Mouse (Mus musculus): ENCODE data around the gene Coro2b. TPM values are rescaled to one million over a fixed set of nuclear protein-coding genes. Genes with fewer than 3 reads are reported as not detected.

Gene Coro2b
- total and polyA plus RNA-seq, 2 experiments from 2014 or later = 24.7 to 47.2 TPM

DNA sequence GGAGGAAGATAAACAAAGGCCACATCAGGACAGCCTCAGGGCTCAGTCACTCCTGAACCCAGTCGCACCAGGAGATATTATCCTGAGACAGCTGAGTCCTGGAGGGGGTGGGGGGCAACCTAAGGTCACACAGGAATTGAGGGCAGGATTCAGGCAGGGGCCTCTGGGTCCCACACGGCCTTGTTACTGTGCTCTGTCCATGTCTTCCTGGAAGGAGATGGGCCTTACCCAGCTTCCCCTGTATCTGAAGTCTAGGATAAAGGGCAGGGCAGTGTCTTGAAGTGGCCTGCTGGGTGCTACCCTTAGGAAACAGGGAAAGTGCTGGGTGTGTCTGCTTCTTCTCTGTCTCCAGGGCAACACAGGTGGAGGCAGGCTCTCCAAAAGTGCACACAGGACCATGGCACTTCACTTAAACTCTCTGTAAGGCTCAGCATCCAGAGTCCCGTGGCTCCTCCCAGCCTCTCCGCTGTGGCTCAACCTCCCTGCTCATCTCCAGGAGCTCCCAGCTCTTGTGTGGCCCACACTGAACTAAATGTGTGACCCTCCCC, 12.0 kb downstream of the Coro2b start:
- Histone ChIP-seq H3K9ac (replicated peaks; ENCODE audit: low read length) (no peak overlapping the region), H3K4me1 (ENCODE audit: insufficient read depth, low read length) (peaks cover 60% of the 10 kb centered on the region), H3K27ac (peak overlapping the region; percentile 74; the same call in 1 of the 2 replicates), H3K36me3 (ENCODE audit: insufficient read depth, low read length) (no peaks in the 10 kb centered on the region), H3K4me3 (ENCODE audit: low read length) (no peak overlapping the region), H3K4me2 (ENCODE audit: low read depth, low read length) (no peak overlapping the region), H3K27me3 (ENCODE audit: insufficient read depth, low read length) (no peaks in the 10 kb centered on the region), H3K9me3 (ENCODE audit: low read length) (no peaks in the 10 kb centered on the region)
- TF ChIP-seq CTCF (IDR thresholded peaks at IDR 0.05; ENCODE audit: low read depth) = no peak
- WGBS = 48% methylated on average over 4 of the region's 4 CpGs
- no peak for DNase-seq (ENCODE audit: low spot score)
- no peak for ATAC-seq

DNA sequence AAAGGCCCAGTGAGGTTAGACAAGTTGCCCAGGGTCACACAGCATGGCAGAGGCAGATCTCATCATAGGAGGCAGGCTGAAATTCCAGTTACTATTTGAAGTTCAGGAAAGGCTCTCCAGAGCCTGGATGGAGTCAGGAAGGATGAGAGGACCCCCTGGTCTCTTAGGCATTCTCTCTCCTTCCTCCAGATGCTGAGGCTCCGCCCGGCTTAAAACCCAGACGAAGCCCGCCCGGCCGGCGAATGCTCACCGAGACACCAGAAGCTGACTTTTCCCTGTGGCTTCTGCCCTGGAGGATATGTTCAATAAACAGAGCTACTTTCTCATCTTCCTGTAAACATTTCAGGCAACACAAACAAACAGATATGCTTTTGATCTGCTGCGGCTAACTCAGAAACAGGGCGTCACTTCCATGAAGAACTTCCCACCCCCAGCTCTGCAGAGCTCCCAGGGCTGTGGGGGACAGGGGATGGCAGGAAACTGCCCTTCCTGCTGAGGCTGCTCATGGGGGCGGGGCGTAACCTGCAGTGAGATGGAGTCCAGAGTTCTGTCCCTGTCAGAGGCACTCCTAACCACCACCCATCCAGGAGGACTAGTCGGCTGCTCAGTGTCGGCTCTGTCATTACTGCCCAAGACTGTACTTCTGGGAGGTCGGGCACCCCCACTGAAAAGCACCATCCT, 13.9 kb downstream of the Coro2b start:
- H3K36me3 ChIP-seq (ENCODE audit: insufficient read depth, low read length) = no peaks in the 10 kb centered on the region
- H3K4me2 ChIP-seq (ENCODE audit: low read depth, low read length) = no peak overlapping the region
- TF ChIP-seq CTCF (IDR thresholded peaks at IDR 0.05; ENCODE audit: low read depth) = no peak
- H3K27ac ChIP-seq = peak overlapping the region; percentile 59
- ATAC-seq (no peak), DNase-seq (ENCODE audit: low spot score) (no peak)
- 39% methylated on average over 15 of the region's 15 CpGs for WGBS
- H3K9ac ChIP-seq (replicated peaks; ENCODE audit: low read length) = no peak overlapping the region
- no peak overlapping the region for H3K4me3 ChIP-seq (ENCODE audit: low read length)
- H3K4me1 ChIP-seq (ENCODE audit: insufficient read depth, low read length) = peaks cover 72% of the 10 kb centered on the region
- H3K27me3 ChIP-seq (ENCODE audit: insufficient read depth, low read length) = no peaks in the 10 kb centered on the region
- no peaks in the 10 kb centered on the region for H3K9me3 ChIP-seq (ENCODE audit: low read length)

DNA sequence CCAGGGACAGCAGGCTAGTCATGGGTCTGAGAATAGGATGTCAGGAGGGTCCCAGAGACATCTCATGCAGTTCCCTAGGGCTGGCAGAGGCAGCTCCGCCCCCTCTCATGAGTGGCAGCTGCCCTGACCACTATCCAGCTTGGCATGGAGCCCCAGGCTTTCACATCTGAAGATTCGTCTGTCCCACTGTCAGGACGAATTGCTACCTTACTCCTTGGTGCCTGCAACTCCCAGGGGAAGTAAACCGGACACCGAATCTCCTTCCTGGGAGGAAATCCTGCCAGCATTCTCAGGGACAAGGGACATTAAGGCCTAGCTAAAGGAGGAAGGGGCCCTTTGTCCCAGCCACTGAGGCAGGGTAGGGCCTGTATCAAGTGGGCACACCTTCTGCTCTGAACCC, 14.6 kb downstream of the Coro2b start:
- H3K9ac ChIP-seq (replicated peaks; ENCODE audit: low read length) = no peak overlapping the region
- H3K27ac ChIP-seq = peak overlapping the region; percentile 70
- H3K4me3 ChIP-seq (ENCODE audit: low read length) = no peak overlapping the region
- 35% methylated on average over 5 of the region's 5 CpGs for WGBS
- DNase-seq (ENCODE audit: low spot score) (peak; percentile 53), ATAC-seq (no peak)
- H3K4me1 ChIP-seq (ENCODE audit: insufficient read depth, low read length) = peaks cover 68% of the 10 kb centered on the region
- no peak overlapping the region for H3K4me2 ChIP-seq (ENCODE audit: low read depth, low read length)
- no peak for TF ChIP-seq CTCF (IDR thresholded peaks at IDR 0.05; ENCODE audit: low read depth)
- no peaks in the 10 kb centered on the region for H3K36me3 ChIP-seq (ENCODE audit: insufficient read depth, low read length)
- H3K9me3 ChIP-seq (ENCODE audit: low read length) = no peaks in the 10 kb centered on the region
- no peaks in the 10 kb centered on the region for H3K27me3 ChIP-seq (ENCODE audit: insufficient read depth, low read length)

DNA sequence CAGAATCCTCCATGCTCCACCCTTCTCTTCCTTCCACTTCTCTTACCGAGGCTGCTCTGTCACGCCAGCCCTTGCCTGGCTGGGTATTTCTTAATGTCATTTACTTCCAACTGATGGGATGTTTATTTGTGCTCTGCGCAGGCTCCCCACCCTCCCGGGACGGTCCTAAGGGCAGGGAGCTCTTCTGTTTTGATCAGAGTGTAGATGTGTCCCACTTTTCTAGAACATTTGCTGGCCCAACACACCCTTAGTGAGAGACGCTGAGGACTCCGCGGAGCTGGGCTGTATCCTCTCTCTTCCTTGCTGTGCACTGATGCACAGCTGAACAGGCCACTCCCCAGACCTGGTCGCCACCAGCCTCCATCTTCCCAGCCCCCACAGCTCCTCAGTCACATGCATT, 15.3 kb downstream of the Coro2b start:
- ATAC-seq (no peak; the same call in 1 of the 2 replicates), DNase-seq (ENCODE audit: low spot score) (no peak)
- 45% methylated on average over 9 of the region's 9 CpGs for WGBS
- Histone ChIP-seq H3K4me3 (ENCODE audit: low read length) (no peak overlapping the region), H3K36me3 (ENCODE audit: insufficient read depth, low read length) (no peaks in the 10 kb centered on the region), H3K4me2 (ENCODE audit: low read depth, low read length) (0 out of 2 replicates have a peak overlapping the region, but pooled peaks have one; percentile 2), H3K9ac (replicated peaks; ENCODE audit: low read length) (no peak overlapping the region; the same call in 1 of the 2 replicates), H3K27me3 (ENCODE audit: insufficient read depth, low read length) (no peaks in the 10 kb centered on the region), H3K4me1 (ENCODE audit: insufficient read depth, low read length) (peaks cover 66% of the 10 kb centered on the region), H3K9me3 (ENCODE audit: low read length) (no peaks in the 10 kb centered on the region), H3K27ac (peak overlapping the region; percentile 70)
- TF ChIP-seq CTCF (IDR thresholded peaks at IDR 0.05; ENCODE audit: low read depth) = no peak

DNA sequence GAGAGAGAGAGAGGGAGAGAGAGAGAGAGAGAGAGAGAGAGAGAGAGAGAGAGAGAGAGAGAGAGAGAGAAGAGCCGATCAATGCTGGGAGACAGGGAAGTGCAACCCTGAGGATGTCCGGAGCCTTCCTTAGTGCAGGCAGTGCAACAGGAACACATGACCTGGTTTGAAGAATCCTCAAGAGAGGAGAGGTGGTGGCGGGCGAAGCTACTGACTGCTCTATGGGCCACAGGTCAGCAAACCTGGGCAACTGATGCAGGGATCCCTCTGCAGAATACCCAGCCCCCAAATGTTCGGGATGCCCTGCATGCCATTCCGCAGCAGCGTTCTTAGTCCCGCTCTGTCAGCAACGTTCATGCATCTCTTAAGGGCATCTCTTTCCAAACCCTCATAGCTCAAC, 15.9 kb downstream of the Coro2b start:
- DNase-seq (ENCODE audit: low spot score) (no peak), ATAC-seq (no peak)
- TF ChIP-seq CTCF (IDR thresholded peaks at IDR 0.05; ENCODE audit: low read depth) = no peak
- 43% methylated on average over 9 of the region's 9 CpGs for WGBS
- Histone ChIP-seq H3K4me1 (ENCODE audit: insufficient read depth, low read length) (peaks cover 60% of the 10 kb centered on the region), H3K9me3 (ENCODE audit: low read length) (no peaks in the 10 kb centered on the region), H3K27ac (peak overlapping the region; percentile 70), H3K9ac (replicated peaks; ENCODE audit: low read length) (no peak overlapping the region; the same call in 1 of the 2 replicates), H3K4me3 (ENCODE audit: low read length) (no peak overlapping the region), H3K4me2 (ENCODE audit: low read depth, low read length) (no peak overlapping the region), H3K36me3 (ENCODE audit: insufficient read depth, low read length) (no peaks in the 10 kb centered on the region), H3K27me3 (ENCODE audit: insufficient read depth, low read length) (no peaks in the 10 kb centered on the region)

DNA sequence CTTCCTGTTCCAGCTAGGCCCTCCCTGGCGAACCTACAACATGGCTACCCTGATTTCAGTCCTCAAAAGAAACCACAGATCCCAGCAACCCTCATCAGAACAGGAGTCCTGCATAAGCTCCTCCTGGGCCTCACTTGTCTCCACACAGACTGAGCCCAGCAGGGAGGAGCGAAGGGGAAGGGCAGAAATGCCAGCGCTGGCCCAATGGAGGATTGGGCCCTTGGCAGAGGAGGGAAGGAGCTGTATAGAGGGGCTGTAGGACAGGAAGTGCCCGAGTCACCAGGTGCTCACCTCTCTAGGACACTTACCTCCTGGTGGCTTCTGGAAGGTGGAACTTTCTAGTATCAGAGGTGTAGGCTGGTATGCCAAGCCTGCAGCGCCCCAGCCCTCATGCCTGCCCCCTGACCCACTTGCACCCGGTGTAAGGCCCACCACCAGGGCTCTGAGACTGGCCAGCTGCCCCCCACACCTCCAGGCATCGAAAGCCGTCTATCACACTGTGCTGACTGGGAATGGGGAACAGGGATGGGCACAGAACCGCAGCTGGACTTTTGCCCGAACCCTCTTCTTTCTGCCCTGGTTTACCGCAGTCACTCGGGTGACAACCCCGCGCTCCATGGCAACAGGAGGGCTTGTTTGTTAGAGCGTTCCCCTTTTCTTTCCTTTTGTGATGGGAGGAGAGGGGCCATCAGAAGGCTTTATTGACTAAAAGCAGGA, 16.9 kb downstream of the Coro2b start:
- DNase-seq (ENCODE audit: low spot score) (peak; percentile 66), ATAC-seq (peak; percentile 48)
- H3K9me3 ChIP-seq (ENCODE audit: low read length) = no peaks in the 10 kb centered on the region
- no peak overlapping the region for H3K9ac ChIP-seq (replicated peaks; ENCODE audit: low read length)
- no peaks in the 10 kb centered on the region for H3K27me3 ChIP-seq (ENCODE audit: insufficient read depth, low read length)
- no peak for TF ChIP-seq CTCF (IDR thresholded peaks at IDR 0.05; ENCODE audit: low read depth)
- H3K4me3 ChIP-seq (ENCODE audit: low read length) = no peak overlapping the region
- peaks cover 51% of the 10 kb centered on the region for H3K4me1 ChIP-seq (ENCODE audit: insufficient read depth, low read length)
- H3K4me2 ChIP-seq (ENCODE audit: low read depth, low read length) = no peak overlapping the region
- H3K36me3 ChIP-seq (ENCODE audit: insufficient read depth, low read length) = no peaks in the 10 kb centered on the region
- H3K27ac ChIP-seq = peak overlapping the region; percentile 64
- WGBS = 41% methylated on average over 15 of the region's 15 CpGs
